Mouse (Mus musculus): ENCODE data around the gene Emc7.

DNA sequence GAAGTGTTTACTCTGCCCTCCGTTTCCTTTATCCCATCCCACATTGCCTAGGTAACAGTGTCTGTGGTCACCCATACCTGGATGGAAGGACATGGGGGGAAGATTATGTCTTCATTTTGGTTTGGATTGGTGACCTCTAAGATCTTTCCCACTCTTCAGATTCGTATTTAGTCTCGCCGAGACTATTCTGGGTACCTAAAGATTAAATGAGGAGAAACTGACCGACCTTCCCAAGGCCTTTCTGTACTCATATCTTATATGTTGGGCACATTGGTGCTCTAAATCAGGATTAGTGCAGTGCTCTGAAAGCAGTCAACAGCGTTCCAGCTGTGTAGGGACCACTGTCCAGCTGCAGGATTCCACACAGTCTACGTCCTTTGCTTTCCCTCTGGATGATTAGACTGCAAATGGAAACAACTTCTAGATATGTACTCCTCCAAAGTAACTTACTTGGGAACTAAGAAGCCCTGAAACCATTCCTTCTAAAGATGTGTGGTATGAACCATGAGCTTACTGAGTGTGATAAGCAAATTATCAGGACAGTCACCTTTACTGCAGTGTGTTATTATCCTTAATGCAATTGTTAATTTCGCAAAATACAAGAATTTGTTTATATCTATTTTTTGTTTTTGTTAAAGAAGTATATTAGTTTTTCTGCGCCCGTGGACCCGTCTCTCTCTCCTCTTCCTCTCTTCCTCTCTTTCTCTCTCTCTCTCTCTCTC lies 38.9 kb downstream of the Emc7 start:
- TF ChIP-seq POLR2A (IDR thresholded peaks at IDR 0.05; ENCODE audit: insufficient read length, low read depth) (no peak), POLR2AphosphoS2 (IDR thresholded peaks at IDR 0.05; ENCODE audit: insufficient read length, low read depth) (no peak), E2F4 (IDR thresholded peaks at IDR 0.05; ENCODE audit: insufficient read depth) (no peak)
